Mouse (Mus musculus) neural tube, embryonic 12.5 days (tissue): ENCODE data around the gene Celf5. TPM values are rescaled to one million over a fixed set of nuclear protein-coding genes. Genes with fewer than 3 reads are reported as not detected.

Experiments
- ATAC-seq: fragments of 200-750 bp; cut with Nextera tagmentation; 2 replicates; pipeline ENCODE4 v1.8.0; 2017; ENCODE audit warnings: low read depth, mild to moderate bottlenecking, moderate TSS enrichment, moderate library complexity; ENCODE audit not compliant: low FRiP score
- H3K27ac ChIP-seq: fragments of 300-500 bp; sonication (generic); 2 replicates; pipeline ENCODE4 v1.5.1; 2016
- H3K27me3 ChIP-seq: fragments of 300-500 bp; sonication (generic); replicated peaks from 2 replicates; pipeline ENCODE4 v1.6.1; 2016; ENCODE audit warnings: mild to moderate bottlenecking
- H3K36me3 ChIP-seq: fragments of 300-500 bp; sonication (generic); 2 replicates; pipeline ENCODE4 v1.6.1; 2016; ENCODE audit warnings: mild to moderate bottlenecking
- H3K4me1 ChIP-seq: fragments of 300-500 bp; sonication (generic); 2 replicates; pipeline ENCODE4 v1.6.1; 2016
- H3K4me2 ChIP-seq: fragments of 300-500 bp; sonication (generic); replicated peaks from 2 replicates; pipeline ENCODE4 v1.6.1; 2016; ENCODE audit warnings: mild to moderate bottlenecking
- H3K4me3 ChIP-seq: fragments of 300-500 bp; sonication (generic); 2 replicates; pipeline ENCODE4 v1.5.1; 2016
- H3K9ac ChIP-seq: fragments of 300-500 bp; sonication (generic); 2 replicates; pipeline ENCODE4 v1.6.1; 2016; ENCODE audit warnings: mild to moderate bottlenecking
- H3K9me3 ChIP-seq: fragments of 300-500 bp; sonication (generic); 2 replicates; pipeline ENCODE4 v1.6.1; 2016; ENCODE audit warnings: mild to moderate bottlenecking
- WGBS: fragments of 180-500 bp; shearing (Covaris S2); methylation state at CpG from one replicate; pipeline ENCODE4 v1.1.7; 2016; 5-methylcytosine and 5-hydroxymethylcytosine counted together
- polyA plus RNA-seq: library from polyadenylated mRNA; unstranded; fragments of >200 nt; fragmentation: Nextera tagmentation; extraction: Ambion mirVana; gene quantifications from 2 replicates; pipeline ENCODE4 v1.2.1, GENCODE M21; 2016

The Celf5 gene
- polyA plus RNA-seq, 1 experiment from 2014 or later: 32.3 TPM

GRCm38 (mm10) chr10:81427804-81428506 lies 54.6 kb downstream of the Celf5 start:
- H3K4me2 ChIP-seq: no peak overlapping the region
- H3K4me3 ChIP-seq: no peak overlapping the region
- 71% methylated on average over 8 of the region's 8 CpGs for WGBS
- no peaks in the 10 kb centered on the region for H3K36me3 ChIP-seq
- H3K9ac ChIP-seq: no peak overlapping the region
- H3K9me3 ChIP-seq: no peaks in the 10 kb centered on the region
- ATAC-seq: no peak
- peaks cover 55% of the 10 kb centered on the region for H3K4me1 ChIP-seq
- peaks cover 71% of the 10 kb centered on the region for H3K27me3 ChIP-seq
- no peak overlapping the region for H3K27ac ChIP-seq

GRCm38 (mm10) chr10:81427327-81427726 lies 55.2 kb downstream of the Celf5 start:
- no peak for ATAC-seq
- H3K9ac ChIP-seq: peak overlapping the region; percentile 55
- H3K27ac ChIP-seq: no peak overlapping the region
- 37% methylated on average over 3 of the region's 3 CpGs for WGBS
- peaks cover 55% of the 10 kb centered on the region for H3K4me1 ChIP-seq
- H3K27me3 ChIP-seq: peaks cover 69% of the 10 kb centered on the region
- peak overlapping the region; percentile 42 for H3K4me3 ChIP-seq
- no peaks in the 10 kb centered on the region for H3K9me3 ChIP-seq
- no peaks in the 10 kb centered on the region for H3K36me3 ChIP-seq
- peak overlapping the region; percentile 65 for H3K4me2 ChIP-seq

- H3K4me2 ChIP-seq: peak overlapping the region; percentile 65
- peaks cover 68% of the 10 kb centered on the region for H3K27me3 ChIP-seq
- no peak for ATAC-seq
- no peaks in the 10 kb centered on the region for H3K9me3 ChIP-seq
- H3K9ac ChIP-seq: peak overlapping the region; percentile 55
- H3K4me1 ChIP-seq: peaks cover 55% of the 10 kb centered on the region
- H3K36me3 ChIP-seq: no peaks in the 10 kb centered on the region
- peak overlapping the region; percentile 42 for H3K4me3 ChIP-seq
- no peak overlapping the region for H3K27ac ChIP-seq
- WGBS: under 1% methylated on average over 38 of the region's 38 CpGs
These were observed 55.6 kb downstream of the Celf5 start for GRCm38 (mm10) chr10:81426897-81427296.

GRCm38 (mm10) chr10:81426081-81426671 lies 56.3 kb downstream of the Celf5 start:
- Histone ChIP-seq H3K9ac (peak overlapping the region; percentile 55), H3K9me3 (no peaks in the 10 kb centered on the region), H3K4me2 (peak overlapping the region; percentile 65), H3K4me3 (peak overlapping the region; percentile 42), H3K4me1 (peaks cover 50% of the 10 kb centered on the region), H3K36me3 (no peaks in the 10 kb centered on the region), H3K27ac (no peak overlapping the region), H3K27me3 (peaks cover 61% of the 10 kb centered on the region)
- ATAC-seq: no peak
- WGBS: 1% methylated on average over 19 of the region's 33 CpGs

- no peaks in the 10 kb centered on the region for H3K9me3 ChIP-seq
- peak overlapping the region; percentile 65 for H3K4me2 ChIP-seq
- H3K27me3 ChIP-seq: peaks cover 59% of the 10 kb centered on the region
- 28% methylated on average over 10 of the region's 10 CpGs for WGBS
- H3K36me3 ChIP-seq: 0 out of 2 replicates have a peak, but pooled peaks cover 1% of the 10 kb centered on the region
- H3K9ac ChIP-seq: no peak overlapping the region
- ATAC-seq: no peak
- H3K4me1 ChIP-seq: peaks cover 46% of the 10 kb centered on the region
- H3K4me3 ChIP-seq: no peak overlapping the region
- no peak overlapping the region for H3K27ac ChIP-seq
These were observed 57.2 kb downstream of the Celf5 start for GRCm38 (mm10) chr10:81425236-81425850.

- ATAC-seq: no peak
These were observed 58.1 kb downstream of the Celf5 start for GRCm38 (mm10) chr10:81424246-81425051.

GRCm38 (mm10) chr10:81423476-81424245 lies 58.8 kb downstream of the Celf5 start:
- no peak for ATAC-seq
- WGBS: 57% methylated on average over 4 of the region's 4 CpGs
- Histone ChIP-seq H3K9me3 (no peaks in the 10 kb centered on the region), H3K9ac (no peak overlapping the region), H3K4me1 (peaks cover 43% of the 10 kb centered on the region), H3K4me2 (peak overlapping the region; percentile 65; the same call in 1 of the 2 replicates), H3K27me3 (peaks cover 54% of the 10 kb centered on the region), H3K36me3 (0 out of 2 replicates have a peak, but pooled peaks cover 7% of the 10 kb centered on the region), H3K27ac (no peak overlapping the region), H3K4me3 (no peak overlapping the region)

More at GRCm38 (mm10) chr10:81424246-81425051, 58.1 kb downstream of the Celf5 start:
- Histone ChIP-seq H3K36me3 (0 out of 2 replicates have a peak, but pooled peaks cover 7% of the 10 kb centered on the region), H3K4me3 (no peak overlapping the region), H3K4me1 (peaks cover 40% of the 10 kb centered on the region), H3K9ac (no peak overlapping the region), H3K27me3 (peaks cover 59% of the 10 kb centered on the region), H3K4me2 (peak overlapping the region; percentile 65), H3K27ac (no peak overlapping the region), H3K9me3 (no peaks in the 10 kb centered on the region)
- WGBS: 3% methylated on average over 24 of the region's 25 CpGs

GRCm38 (mm10) chr10:81422661-81423217 lies 59.8 kb downstream of the Celf5 start:
- H3K27ac ChIP-seq: no peak overlapping the region
- no peak overlapping the region for H3K4me3 ChIP-seq
- no peak overlapping the region for H3K4me2 ChIP-seq
- ATAC-seq: no peak
- no peak overlapping the region for H3K9ac ChIP-seq
- peaks cover 45% of the 10 kb centered on the region for H3K27me3 ChIP-seq
- WGBS: 82% methylated on average over 3 of the region's 3 CpGs
- H3K9me3 ChIP-seq: no peaks in the 10 kb centered on the region
- peaks cover 50% of the 10 kb centered on the region for H3K4me1 ChIP-seq
- H3K36me3 ChIP-seq: 0 out of 2 replicates have a peak, but pooled peaks cover 7% of the 10 kb centered on the region

GRCm38 (mm10) chr10:81422191-81422590 lies 60.3 kb downstream of the Celf5 start:
- peaks cover 40% of the 10 kb centered on the region for H3K27me3 ChIP-seq
- H3K4me1 ChIP-seq: peaks cover 54% of the 10 kb centered on the region
- ATAC-seq: no peak

GRCm38 (mm10) chr10:81421797-81422100 lies 60.8 kb downstream of the Celf5 start:
- H3K9me3 ChIP-seq: no peaks in the 10 kb centered on the region
- no peak for ATAC-seq
- 80% methylated on average over 5 of the region's 5 CpGs for WGBS
- no peak overlapping the region for H3K4me3 ChIP-seq
- H3K27me3 ChIP-seq: peaks cover 35% of the 10 kb centered on the region
- 0 out of 2 replicates have a peak overlapping the region, but pooled peaks have one; percentile 8 for H3K9ac ChIP-seq
- no peak overlapping the region for H3K4me2 ChIP-seq
- peaks cover 54% of the 10 kb centered on the region for H3K4me1 ChIP-seq
- H3K36me3 ChIP-seq: 0 out of 2 replicates have a peak, but pooled peaks cover 7% of the 10 kb centered on the region
- H3K27ac ChIP-seq: no peak overlapping the region

More at GRCm38 (mm10) chr10:81422191-81422590, 60.3 kb downstream of the Celf5 start:
- Histone ChIP-seq H3K27ac (no peak overlapping the region), H3K4me2 (no peak overlapping the region), H3K4me3 (no peak overlapping the region), H3K9ac (no peak overlapping the region), H3K9me3 (no peaks in the 10 kb centered on the region), H3K36me3 (0 out of 2 replicates have a peak, but pooled peaks cover 7% of the 10 kb centered on the region)
- WGBS: 82% methylated on average over 6 of the region's 6 CpGs
